Mouse (Mus musculus): ENCODE data around the gene Cntd1.

DNA sequence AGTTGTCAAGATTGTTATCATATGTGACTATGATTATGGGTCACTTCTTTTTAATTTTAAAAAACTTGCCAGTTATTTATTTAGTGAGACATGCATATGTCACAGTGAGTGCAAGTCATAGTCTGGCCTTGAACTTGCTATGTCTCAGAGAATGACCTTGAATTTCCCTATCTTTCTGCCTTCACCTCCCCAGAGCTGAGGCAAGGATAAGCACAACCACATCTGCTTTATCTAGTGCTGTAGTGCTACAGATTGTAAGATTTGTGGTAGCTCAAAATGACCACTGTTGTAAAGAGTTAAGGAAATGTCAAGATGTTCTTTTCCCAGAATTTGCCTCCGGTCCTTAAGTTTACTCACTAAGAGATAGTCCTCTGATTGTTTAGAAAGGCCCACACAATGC lies 45.6 kb upstream of the Cntd1 start:
- TF ChIP-seq CTCF (conservative IDR thresholded peaks at IDR 0.05 in 1 of 2, IDR thresholded peaks at IDR 0.05 in 1 of 2; ENCODE audit: low read depth in 2 of 2, low read length in 2 of 2) (no peak), POLR2A (IDR thresholded peaks at IDR 0.05; ENCODE audit: low read depth, low read length) (no peak), HCFC1 (IDR thresholded peaks at IDR 0.05; ENCODE audit: low read depth, low read length) (no peak), E2F4 (IDR thresholded peaks at IDR 0.05; ENCODE audit: insufficient replicate concordance, low read depth, low read length) (no peak)
